Mouse (Mus musculus) stomach, postnatal 0 days (tissue): ENCODE data around the gene Lrmda.

Experiments used
- CTCF ChIP-seq: IDR thresholded peaks from 2 replicates; pipeline ENCODE4 v1.5.1; 2016; ENCODE audit warnings: antibody characterized with exemption, low read depth, mild to moderate bottlenecking, moderate library complexity
- EP300 ChIP-seq: optimal IDR thresholded peaks from 2 replicates; pipeline ENCODE3; 2016; ENCODE audit warnings: antibody characterized with exemption

DNA sequence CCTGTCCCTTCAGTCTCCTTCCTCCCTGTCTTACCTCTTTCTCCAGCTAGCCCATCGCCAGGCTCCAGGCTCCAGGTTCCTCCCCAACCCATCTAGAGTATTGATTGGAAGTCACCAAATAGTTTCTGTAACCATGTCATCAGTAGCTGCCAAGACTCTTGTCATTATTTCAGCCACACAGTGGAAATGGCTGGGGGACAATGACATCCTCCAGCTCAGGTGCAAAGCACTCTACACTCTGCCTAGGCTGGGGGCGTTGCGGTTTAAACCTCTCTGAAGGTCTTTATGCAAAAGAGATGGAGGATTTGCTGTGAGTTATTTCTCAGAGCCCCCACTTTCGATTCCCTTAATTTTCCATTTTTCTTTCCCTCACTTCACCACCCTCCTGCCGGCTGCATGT, 287.2 kb downstream of the Lrmda start:
- TF ChIP-seq EP300 (no peak), CTCF (no peak)
